Comparison of ENCODE assay signal across 15 mouse cellular contexts in the genomic region with DNA sequence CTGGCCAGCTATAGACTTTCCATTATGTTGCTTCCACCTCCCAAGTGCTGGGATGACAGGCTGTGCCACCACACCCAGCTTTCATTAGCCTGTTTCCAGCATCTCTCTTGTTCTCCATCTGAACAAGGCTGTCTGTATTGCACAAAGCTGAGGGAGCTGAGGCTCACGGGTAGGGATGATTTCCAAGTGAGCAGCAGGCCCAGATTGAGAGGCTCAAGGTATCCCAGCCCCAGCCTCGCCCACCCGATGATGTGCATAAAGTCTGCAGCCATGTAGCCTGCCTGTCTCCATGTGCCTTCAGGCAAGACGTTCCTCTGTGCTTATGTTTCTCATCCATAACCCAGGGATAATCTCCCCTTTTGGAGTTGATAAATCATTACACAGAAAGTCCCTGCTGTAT. TPM values are rescaled to one million over a fixed set of nuclear protein-coding genes. Genes with fewer than 3 reads are reported as not detected.
"Had no signal": no experiment of that assay in that cellular context is flagged by ENCODE, and none has a peak within 500 bp of the region (broad histone marks: within the 10 kb centered on the region; RNA-seq: fewer than 3 reads in every experiment).

No protein-coding gene starts in this region.

- DNase-seq: lung, adult 18-20 months; lung, embryonic 14.5 days; lung, postnatal 10 days; lung, postnatal 4 days; midbrain, embryonic 14.5 days; retina, postnatal 1 day; right cerebral cortex, adult 18-20 months; right cerebral cortex, postnatal 25 days; right cerebral cortex, postnatal 4 days; spleen, adult 18-20 months; thymus, adult 18-20 months; thymus, postnatal 14 days; thymus, postnatal 36 days had no signal

RNA-seq across cellular contexts. Expression of a gene that starts 57.5 kb away (rescaled TPM):
- total RNA-seq: megakaryocyte, adult 5-6 weeks; megakaryocyte-erythroid progenitor cell, adult 5-6 weeks had no signal
